Mouse (Mus musculus): ENCODE results near the gene Msrb3.

DNA sequence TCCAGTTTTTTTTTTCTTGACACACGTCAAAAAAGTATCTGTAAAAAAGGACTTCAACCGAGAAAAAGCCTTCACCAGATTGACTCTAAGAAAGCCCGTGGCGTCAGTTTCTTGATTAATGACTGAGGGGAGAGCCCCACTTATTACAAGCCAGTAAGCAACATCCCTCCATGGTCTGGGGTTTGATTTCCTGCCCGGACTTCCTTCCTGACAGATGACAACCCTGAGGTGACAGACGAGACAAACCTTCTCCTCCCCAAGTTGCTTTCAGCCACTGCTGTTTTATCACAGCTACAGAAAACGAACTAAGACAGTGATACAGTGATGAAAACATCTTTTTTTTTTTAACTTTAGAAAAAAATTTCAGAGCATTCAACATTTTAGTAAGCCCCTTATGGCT, 14.9 kb upstream of the Msrb3 start:
- no peak for TF ChIP-seq CTCF (conservative IDR thresholded peaks at IDR 0.05 in 1 of 2, IDR thresholded peaks at IDR 0.05 in 1 of 2; ENCODE audit: low read depth in 2 of 2, low read length in 2 of 2)
- no peak for TF ChIP-seq MAX (IDR thresholded peaks at IDR 0.05; ENCODE audit: low read length)
- TF ChIP-seq ZMIZ1 (IDR thresholded peaks at IDR 0.05; ENCODE audit: low read depth, low read length) = no peak
